ENCODE assay signal across 9 mouse cellular contexts in the genomic region with DNA sequence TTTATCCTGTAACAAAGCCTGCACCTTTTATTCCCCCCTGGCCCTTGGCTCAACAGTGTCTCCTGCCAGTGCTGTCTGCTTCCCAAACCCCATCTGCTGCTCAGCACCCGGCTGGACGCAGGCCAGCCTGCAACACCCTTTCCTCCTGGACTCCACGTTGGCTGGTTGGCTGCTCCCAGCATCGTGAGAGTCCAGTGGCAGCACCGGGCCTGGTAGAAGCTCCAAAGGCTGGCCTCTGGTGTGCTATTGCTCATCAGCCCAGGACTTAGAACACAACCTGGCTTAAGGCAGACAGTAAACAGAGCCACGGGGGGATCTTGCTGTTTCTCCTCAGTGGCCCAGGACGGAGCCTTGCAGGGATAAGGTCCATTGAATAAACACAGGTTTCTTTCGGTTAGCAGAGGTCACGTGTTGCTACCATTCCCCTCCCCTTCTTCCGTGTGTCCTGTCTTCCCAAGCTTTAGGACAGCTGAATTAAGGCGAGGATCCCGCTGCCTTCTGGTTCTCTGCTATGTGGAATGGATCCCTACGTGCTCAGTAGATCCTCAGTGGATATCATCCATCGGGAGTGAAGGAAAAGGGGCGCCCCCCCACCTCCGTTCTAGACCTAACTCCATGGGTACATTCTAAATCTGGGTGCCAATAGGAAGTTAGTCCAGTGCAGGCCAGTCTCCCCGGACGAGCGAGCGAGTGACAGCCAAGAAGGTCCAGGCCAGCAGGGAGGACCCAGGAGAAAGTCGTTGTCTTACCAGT. TPM values are rescaled to one million over a fixed set of nuclear protein-coding genes. Genes with fewer than 3 reads are reported as not detected.
DNase-seq lines count a peak whose midpoint lies in the region; ATAC-seq and TF ChIP-seq lines count a peak whose summit lies in the region.
"Had no signal": no experiment of that assay in that cellular context is flagged by ENCODE, and none has a peak within 500 bp of the region (broad histone marks: within the 10 kb centered on the region; RNA-seq: fewer than 3 reads in every experiment).

No protein-coding gene starts in this region.

- WGBS in embryonic facial prominence, embryonic 13.5 days: 56% methylated on average over 21 of the region's 21 CpGs
- 63% methylated on average over 21 of the region's 21 CpGs for WGBS in limb, embryonic 13.5 days
- 64% methylated on average over 21 of the region's 21 CpGs for WGBS in liver, postnatal 0 days (ENCODE audit: insufficient replicate concordance)

- no peaks in the 10 kb centered on the region for H3K9me3 ChIP-seq in embryonic facial prominence, embryonic 13.5 days
- no peaks in the 10 kb centered on the region for H3K9me3 ChIP-seq in limb, embryonic 13.5 days
- no peaks in the 10 kb centered on the region for H3K9me3 ChIP-seq in liver, postnatal 0 days (ENCODE audit: low read length)

- ATAC-seq in embryonic facial prominence, embryonic 13.5 days (ENCODE audit: insufficient number of reproducible peaks, insufficient read depth, low FRiP score, low TSS enrichment, low read depth): no peak
- no peak for ATAC-seq in limb, embryonic 13.5 days (ENCODE audit: low FRiP score, low read depth)
- ATAC-seq in liver, postnatal 0 days: no peak

- peaks cover 32% of the 10 kb centered on the region for H3K36me3 ChIP-seq in embryonic facial prominence, embryonic 13.5 days
- H3K36me3 ChIP-seq in limb, embryonic 13.5 days: peaks cover 29% of the 10 kb centered on the region
- no peaks in the 10 kb centered on the region; the same call in 1 of the 2 replicates for H3K36me3 ChIP-seq in liver, postnatal 0 days (replicated peaks; ENCODE audit: insufficient read depth, low read length)

- H3K4me3 ChIP-seq in embryonic facial prominence, embryonic 13.5 days: no peak overlapping the region
- no peak overlapping the region for H3K4me3 ChIP-seq in limb, embryonic 13.5 days
- no peak overlapping the region for H3K4me3 ChIP-seq in liver, postnatal 0 days (ENCODE audit: low read depth, low read length)

- no peak for TF ChIP-seq CTCF in liver, postnatal 0 days (IDR thresholded peaks at IDR 0.05; ENCODE audit: low read depth)

- peak overlapping the region; percentile 44; the same call in 1 of the 2 replicates for H3K9ac ChIP-seq in embryonic facial prominence, embryonic 13.5 days
- H3K9ac ChIP-seq in limb, embryonic 13.5 days: peak overlapping the region; percentile 48
- no peak overlapping the region for H3K9ac ChIP-seq in liver, postnatal 0 days (replicated peaks)

- H3K4me1 ChIP-seq in embryonic facial prominence, embryonic 13.5 days: peaks cover 39% of the 10 kb centered on the region
- peaks cover 31% of the 10 kb centered on the region for H3K4me1 ChIP-seq in limb, embryonic 13.5 days
- peaks cover 5% of the 10 kb centered on the region; the same call in 1 of the 2 replicates for H3K4me1 ChIP-seq in liver, postnatal 0 days (ENCODE audit: insufficient read depth)

- H3K4me2 ChIP-seq in embryonic facial prominence, embryonic 13.5 days: no peak overlapping the region
- no peak overlapping the region for H3K4me2 ChIP-seq in limb, embryonic 13.5 days (replicated peaks)
- no peak overlapping the region; the same call in 1 of the 2 replicates for H3K4me2 ChIP-seq in liver, postnatal 0 days (ENCODE audit: low read depth, low read length)

- 0 out of 2 replicates have a peak overlapping the region, but pooled peaks have one; percentile 55 for H3K27ac ChIP-seq in embryonic facial prominence, embryonic 13.5 days
- H3K27ac ChIP-seq in limb, embryonic 13.5 days: peak overlapping the region; percentile 3; the same call in 1 of the 2 replicates
- no peak overlapping the region for H3K27ac ChIP-seq in liver, postnatal 0 days (ENCODE audit: low read depth)

- intact Hi-C loops in gastrocnemius, postnatal 14 days (cut with DNase I; ENCODE audit: low total_unique reads): no loop called here
- intact Hi-C loops in heart, postnatal 36 days (cut with DNase I): no loop called here

- peak; percentile 71 for DNase-seq in gastrocnemius, postnatal 14 days
- no peak for DNase-seq in gastrocnemius, postnatal 4 days (ENCODE audit: low spot score in 2 of 2)
- DNase-seq in heart, postnatal 36 days: peak; percentile 59 to 65
- DNase-seq in liver, postnatal 0 days: no peak
- DNase-seq in c-Kit-positive CD71-positive TER-119-positive erythroid progenitor cells, embryonic 14.5 days (ENCODE audit: low spot score): no peak
- DNase-seq in right cerebral cortex, postnatal 14 days: no peak

- TF ChIP-seq EP300 in liver, postnatal 0 days (IDR thresholded peaks at IDR 0.05; ENCODE audit: low read depth): no peak

- H3K27me3 ChIP-seq in embryonic facial prominence, embryonic 13.5 days: no peaks in the 10 kb centered on the region
- no peaks in the 10 kb centered on the region for H3K27me3 ChIP-seq in limb, embryonic 13.5 days
- no peaks in the 10 kb centered on the region for H3K27me3 ChIP-seq in liver, postnatal 0 days (ENCODE audit: insufficient read depth, low read length)
- H3K27me3 ChIP-seq: CH12.LX had no signal

RNA-seq across cellular contexts. Expression of a gene that starts 30.7 kb away (rescaled TPM):
- total RNA-seq in gastrocnemius, postnatal 14 days (2021): 10 to 100 TPM; 18.2 to 23.3 TPM
- 10 to 100 TPM; 53.6 to 57.9 TPM for total RNA-seq in gastrocnemius, postnatal 4 days (2021)
- 32.4 and 37.1 TPM in 2 replicates for polyA plus RNA-seq in embryonic facial prominence, embryonic 13.5 days (2015; fragmentation: Nextera tagmentation; extraction: Ambion mirVana)
- total RNA-seq in heart, postnatal 36 days (2021): 10 to 100 TPM; 26.9 to 37.1 TPM
- polyA plus RNA-seq in limb, embryonic 13.5 days (2015; fragmentation: Nextera tagmentation; extraction: Ambion mirVana): 32.6 and 34.8 TPM in 2 replicates
- 5.3 TPM in 2 replicates for polyA plus RNA-seq in liver, postnatal 0 days (2015; fragmentation: Nextera tagmentation; extraction: Ambion mirVana)

RNA-seq across cellular contexts. Expression of a gene that starts 35.3 kb away (rescaled TPM):
- total RNA-seq in gastrocnemius, postnatal 14 days (2021): 10 to 100 TPM; 39.9 to 40.3 TPM
- total RNA-seq in gastrocnemius, postnatal 4 days (2021): 10 to 100 TPM; 32.6 to 35.4 TPM
- polyA plus RNA-seq in embryonic facial prominence, embryonic 13.5 days (2015; fragmentation: Nextera tagmentation; extraction: Ambion mirVana): 34.7 and 41.9 TPM in 2 replicates
- total RNA-seq in heart, postnatal 36 days (2021): 10 to 100 TPM; 73.3 to 84.1 TPM
- 39.5 and 41.7 TPM in 2 replicates for polyA plus RNA-seq in limb, embryonic 13.5 days (2015; fragmentation: Nextera tagmentation; extraction: Ambion mirVana)
- 59.0 and 61.1 TPM in 2 replicates for polyA plus RNA-seq in liver, postnatal 0 days (2015; fragmentation: Nextera tagmentation; extraction: Ambion mirVana)

RNA-seq across cellular contexts. Expression of a gene that starts 45.9 kb away (rescaled TPM):
- 1 to 10 TPM; 6.2 to 9.7 TPM for total RNA-seq in gastrocnemius, postnatal 14 days (2021)
- total RNA-seq in gastrocnemius, postnatal 4 days (2021): 10 to 100 TPM in 1 of 2 experiments, 1 to 10 TPM in 1; 9.4 to 11.0 TPM
- polyA plus RNA-seq in embryonic facial prominence, embryonic 13.5 days (2015; fragmentation: Nextera tagmentation; extraction: Ambion mirVana): 7.1 and 9.3 TPM in 2 replicates
- total RNA-seq in heart, postnatal 36 days (2021): 10 to 100 TPM; 25.4 to 27.4 TPM
- polyA plus RNA-seq in limb, embryonic 13.5 days (2015; fragmentation: Nextera tagmentation; extraction: Ambion mirVana): 10.9 and 11.2 TPM in 2 replicates
- 1.5 and 1.9 TPM in 2 replicates for polyA plus RNA-seq in liver, postnatal 0 days (2015; fragmentation: Nextera tagmentation; extraction: Ambion mirVana)

Comparison
In these comparisons a context has a peak if more than half of its experiments do, and no peak if none do; other contexts are left out.
1. DNase-seq: peak in gastrocnemius, postnatal 14 days (single experiment) and heart, postnatal 36 days (2 of 2); none in gastrocnemius, postnatal 4 days (0 of 2), liver, postnatal 0 days (single experiment), c-Kit-positive CD71-positive TER-119-positive erythroid progenitor cells, embryonic 14.5 days (single experiment) and right cerebral cortex, postnatal 14 days (single experiment).